Mouse (Mus musculus) mouse embryonic stem cell (cell line): ENCODE results near the gene Mef2c.

Source experiments
- in situ Hi-C, 2 experiments: fragments of 300-500 bp; cut with MboI; formaldehyde crosslinking; loops; 1 replicate in 1 of 2; 3 replicates in 1 of 2; pipeline ENCODE4 v1.14.3; 2019 to 2020; ENCODE audit warnings: low sequenced_read_pairs in 2 of 2, low pct_unique_long_range_greater_than_20kb in 1 of 2, mixed read lengths in 1 of 2; ENCODE audit not compliant: unreplicated experiment in 1 of 2

Mef2c gene

DNA sequence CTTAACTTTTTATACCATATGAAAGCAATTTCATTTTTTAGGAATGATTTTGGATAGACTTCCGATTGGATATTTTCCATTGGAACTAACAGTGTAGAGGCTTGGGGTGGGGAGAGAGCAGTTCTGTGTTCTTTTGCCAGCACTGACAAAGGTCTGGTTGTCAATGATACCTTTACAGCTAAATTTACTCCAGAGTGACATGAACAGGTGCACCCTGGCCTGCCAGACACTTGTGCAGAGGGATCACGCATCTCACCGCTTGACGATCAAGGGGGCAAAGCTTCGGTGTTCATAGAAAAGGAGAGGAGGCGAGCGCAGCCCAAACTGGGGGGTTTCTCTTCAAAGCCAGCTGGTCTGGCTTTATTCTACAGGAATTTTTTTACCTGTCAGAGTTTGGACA lies at the start of gene Mef2c:
TSS of gene Mef2c (plus strand) at position 116 of the 400 bp plus-strand sequence.
- in situ Hi-C loops, result no loop called here

DNA sequence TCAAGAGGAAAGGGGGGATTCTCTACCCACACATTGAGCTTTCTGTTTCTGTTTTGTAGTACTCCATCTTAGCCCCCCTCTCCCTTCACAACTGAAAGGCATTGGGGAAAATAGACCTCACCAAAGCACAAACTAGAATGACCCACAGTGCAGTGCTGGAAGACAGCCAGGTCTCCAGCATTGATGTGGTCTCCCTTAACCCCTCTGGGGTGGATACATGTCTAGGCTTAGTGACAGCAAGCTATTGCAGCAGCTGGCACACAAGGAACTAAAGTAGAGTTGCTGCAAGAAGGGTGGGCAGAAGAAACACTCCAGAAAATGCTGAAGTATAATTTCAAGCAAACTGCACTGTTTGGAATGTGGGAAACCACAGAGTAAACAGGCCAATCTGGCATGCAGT lies 45.1 kb upstream of the Mef2c start:
- in situ Hi-C loops, result no loop called here

DNA sequence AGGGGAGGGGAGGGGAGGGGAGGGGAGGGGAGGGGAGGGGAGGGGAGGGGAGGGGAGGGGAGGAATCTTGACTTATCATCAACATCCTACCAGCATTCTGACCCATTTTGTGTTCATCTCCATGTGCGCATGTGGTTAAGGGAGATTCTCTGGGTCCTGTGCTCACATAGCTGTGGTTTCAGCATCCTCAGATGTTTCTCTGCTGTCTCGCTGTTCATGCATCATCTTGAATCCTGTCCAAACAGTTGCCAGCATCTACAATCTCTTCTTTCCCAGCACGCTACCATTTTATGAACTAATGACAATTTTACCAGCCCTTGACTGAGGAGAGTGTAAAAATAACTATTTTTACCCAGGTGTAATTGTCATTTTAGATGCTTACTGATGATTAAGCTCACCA lies 44.2 kb upstream of the Mef2c start:
- in situ Hi-C loops, result no loop called here

DNA sequence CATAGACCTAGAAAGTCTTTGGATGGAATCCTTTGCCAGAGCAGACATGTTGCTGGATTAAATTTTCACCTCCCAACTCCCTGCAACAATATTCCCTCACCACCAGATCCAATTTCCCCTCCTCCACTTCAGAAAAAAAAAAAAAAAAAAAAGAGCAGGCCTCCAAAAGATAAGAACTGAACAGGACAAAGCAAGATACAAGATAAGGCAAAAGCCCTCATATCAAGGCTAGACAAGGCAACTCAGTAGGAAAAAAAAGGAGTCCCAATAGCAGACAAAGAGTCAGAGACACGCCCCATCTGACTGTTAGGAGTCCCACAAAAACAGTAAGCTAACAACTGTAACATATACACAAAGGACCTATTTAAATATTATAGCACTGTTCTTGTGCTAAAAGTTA lies 43.2 kb upstream of the Mef2c start:
- in situ Hi-C loops, result no loop called here

DNA sequence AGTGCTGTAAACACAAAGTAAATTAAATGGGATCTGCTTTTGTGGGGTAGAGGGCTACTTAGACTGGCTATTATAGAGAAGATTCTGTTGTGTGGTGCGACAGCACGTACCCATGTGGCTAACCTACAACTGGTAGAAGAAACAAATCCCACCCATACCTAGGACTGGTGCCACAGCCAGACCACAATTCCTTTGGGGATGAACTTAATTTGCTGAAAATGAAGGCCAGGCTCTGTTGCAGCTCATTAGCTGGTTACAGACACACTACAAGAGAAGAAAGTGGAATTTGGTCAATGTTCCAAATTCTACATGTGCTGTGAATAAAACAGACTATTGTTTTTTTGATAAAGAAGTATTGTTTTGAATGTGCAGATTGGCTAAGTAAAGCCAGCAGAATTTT lies 42.3 kb upstream of the Mef2c start:
- in situ Hi-C loops, result no loop called here

DNA sequence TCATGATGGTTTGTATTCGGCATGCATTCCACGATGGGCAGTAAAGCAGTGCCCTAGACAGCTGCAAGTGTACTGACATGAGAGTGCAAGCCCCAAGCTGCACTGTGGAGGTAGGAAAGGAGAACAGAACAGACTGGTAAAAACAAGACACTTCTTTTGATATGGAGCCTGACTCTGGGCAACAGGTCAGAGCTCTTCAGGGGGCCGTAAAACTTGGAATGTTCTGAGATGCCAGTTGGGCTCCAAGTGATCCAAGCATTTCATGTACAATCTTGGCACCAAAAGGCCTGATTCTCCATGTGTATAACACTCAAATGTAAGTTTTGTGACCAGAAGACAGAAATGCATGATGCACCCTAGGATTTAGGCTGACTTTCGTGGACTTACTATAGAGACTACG lies 37.1 kb upstream of the Mef2c start:
- in situ Hi-C loops, result no loop called here

DNA sequence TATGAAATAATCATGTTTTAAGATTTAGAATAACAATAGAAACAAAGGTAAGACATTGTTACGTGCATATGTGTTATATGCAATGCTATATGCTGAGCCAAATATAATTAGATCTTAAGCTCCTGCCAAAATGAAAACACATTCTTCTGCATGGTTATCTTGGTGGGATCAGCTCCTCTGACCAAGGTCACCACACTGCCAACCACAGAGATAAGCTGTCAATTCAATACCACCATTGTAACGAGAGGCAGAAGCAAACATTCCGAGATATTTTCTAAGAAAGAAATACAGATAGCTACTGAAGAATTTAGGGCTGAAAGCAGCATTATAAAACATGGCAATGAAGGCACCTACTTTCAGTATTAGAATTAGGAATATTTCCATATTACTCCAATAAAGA lies 35.0 kb upstream of the Mef2c start:
- in situ Hi-C loops, result no loop called here

DNA sequence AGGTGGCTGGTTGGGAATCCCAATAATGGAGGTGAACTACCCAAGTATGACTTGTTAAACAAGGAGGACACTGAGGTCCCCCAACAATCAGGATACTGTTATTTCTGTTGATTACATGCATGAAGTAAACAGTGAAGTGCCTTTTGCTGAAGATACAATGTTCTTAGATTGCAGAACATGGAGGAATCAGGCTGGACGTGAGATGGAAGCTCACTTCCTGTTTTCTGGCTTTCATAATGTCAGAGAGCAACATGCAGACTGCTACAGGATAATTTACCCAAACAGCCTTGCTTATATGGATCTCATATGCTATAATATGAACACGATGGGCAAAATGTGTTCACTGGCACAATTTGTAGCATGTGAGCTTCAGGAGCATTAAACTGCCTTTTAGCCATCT lies 30.1 kb upstream of the Mef2c start:
- in situ Hi-C loops, result no loop called here

DNA sequence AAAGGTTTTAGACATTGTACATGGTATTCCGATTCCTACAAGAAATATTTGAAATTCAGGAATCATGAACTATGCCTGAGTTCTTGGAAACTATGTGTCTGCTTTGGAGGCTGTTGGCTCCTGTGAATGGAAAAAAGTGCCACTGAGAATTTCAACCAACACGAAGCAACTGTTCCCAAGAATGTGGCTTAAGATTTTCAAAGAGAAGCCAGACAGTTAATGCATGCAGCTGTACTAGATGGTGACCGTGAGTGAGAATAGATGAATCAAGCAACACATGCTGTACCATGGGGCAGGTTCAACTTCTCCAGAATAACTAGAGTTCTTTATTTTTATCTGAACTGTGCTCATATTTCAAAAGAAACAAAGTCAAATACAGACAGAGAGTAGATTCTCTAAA lies 23.4 kb upstream of the Mef2c start:
- in situ Hi-C loops, result no loop called here

DNA sequence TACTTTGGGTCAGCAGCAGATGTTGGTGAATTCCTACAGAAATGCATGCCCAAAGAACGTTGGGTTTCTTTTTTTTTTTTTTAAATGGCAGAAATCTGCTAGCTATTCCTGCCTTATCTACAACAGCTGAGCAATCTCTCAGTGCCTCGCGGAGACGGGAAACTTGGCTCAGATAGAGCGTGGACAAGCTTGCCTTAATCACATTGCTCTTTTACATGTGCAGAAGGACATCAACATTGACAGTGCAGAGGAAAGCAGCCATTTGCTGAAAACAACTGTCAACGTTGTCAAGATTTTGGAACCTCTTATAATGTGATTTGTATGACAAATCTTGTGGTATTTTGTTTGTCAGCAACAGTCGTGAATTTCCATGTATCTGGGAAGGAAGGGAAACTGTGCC lies 22.5 kb upstream of the Mef2c start:
- in situ Hi-C loops, result no loop called here

DNA sequence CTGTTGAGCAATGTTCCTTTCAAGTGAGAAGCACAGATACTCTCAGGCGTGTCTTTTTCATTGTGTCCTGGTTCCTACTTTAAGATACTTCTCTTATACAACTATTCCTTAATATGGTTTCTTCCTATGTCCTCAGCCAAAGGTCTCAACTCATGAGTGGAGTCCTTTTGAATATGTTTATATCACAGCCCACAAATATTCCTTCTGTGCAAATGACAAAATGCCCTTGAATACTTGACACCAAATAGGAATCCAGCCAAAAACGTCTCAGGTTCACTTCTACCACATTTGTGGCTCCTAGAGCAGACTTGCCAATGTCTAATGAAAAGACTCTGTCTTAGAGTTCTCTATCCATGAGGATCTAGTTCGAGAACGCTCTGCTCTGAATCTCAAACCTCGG lies 21.7 kb upstream of the Mef2c start:
- in situ Hi-C loops, result no loop called here

DNA sequence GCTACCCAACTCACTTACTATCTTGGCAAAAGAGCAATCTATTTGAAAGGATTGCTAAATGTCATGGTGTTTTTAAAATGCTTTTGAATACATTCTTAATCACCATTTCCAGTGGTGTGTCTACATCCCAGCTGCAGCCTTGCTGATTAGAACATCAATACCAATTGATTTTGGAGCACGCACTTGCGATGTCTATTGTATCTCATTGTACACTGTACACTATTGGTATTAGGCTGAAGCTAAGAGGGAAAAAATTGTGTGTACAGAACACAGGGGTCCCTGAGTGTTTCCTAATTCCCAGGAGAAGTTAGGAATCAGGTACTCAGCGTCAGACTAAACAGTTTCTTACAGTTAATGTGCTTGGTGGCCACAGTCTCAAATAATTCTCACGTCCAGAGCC lies 19.6 kb upstream of the Mef2c start:
- in situ Hi-C loops, result no loop called here

DNA sequence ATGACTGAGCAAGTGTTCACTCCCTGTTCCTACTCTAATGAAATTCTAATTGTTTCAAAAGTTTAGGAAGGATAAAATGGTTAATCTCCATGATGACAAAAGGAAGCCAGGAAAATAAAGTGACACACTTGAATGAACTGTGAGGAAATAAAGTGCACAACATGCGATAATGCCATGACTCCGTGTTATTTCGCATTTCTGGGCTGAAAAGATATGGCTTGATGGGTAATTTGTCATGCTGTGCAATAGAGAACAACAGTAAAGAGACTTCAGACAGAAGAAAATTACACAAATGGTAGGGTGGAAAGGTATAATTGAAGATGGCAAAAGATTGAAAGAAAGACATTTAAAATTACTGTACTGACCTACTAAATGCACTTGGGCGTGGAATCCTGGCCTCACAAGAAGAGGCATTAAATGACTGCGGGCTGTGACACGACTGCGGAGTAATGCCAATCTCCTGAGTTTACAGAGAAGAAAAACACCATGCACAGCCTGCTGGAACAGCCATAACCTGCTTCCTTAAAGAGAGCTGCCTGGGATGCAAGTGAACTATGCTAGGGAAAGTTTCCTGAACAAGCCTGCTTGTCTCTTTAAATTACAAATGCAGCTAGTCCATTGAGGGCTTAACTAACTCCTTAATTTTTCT lies 19.0 kb upstream of the Mef2c start:
- in situ Hi-C loops, result no loop called here

DNA sequence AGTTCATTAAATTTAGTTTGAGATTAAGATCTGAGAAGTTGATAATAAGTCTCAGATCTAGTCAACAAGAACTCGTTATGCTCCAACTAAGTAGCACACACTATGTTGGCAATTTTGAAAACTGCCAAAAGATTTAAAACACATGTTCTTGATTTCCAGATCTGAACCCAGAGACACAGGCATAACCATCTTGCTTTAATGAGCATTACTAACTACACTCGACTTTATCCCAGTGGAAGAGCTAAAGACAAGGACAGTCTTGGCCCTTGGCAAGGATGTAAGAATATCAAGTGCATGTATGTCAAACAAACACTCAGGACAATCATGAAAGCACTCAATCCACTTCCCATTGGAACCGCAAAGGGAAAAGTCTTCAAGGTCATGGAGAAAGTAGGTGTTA lies 11.8 kb upstream of the Mef2c start:
- in situ Hi-C loops, result no loop called here

DNA sequence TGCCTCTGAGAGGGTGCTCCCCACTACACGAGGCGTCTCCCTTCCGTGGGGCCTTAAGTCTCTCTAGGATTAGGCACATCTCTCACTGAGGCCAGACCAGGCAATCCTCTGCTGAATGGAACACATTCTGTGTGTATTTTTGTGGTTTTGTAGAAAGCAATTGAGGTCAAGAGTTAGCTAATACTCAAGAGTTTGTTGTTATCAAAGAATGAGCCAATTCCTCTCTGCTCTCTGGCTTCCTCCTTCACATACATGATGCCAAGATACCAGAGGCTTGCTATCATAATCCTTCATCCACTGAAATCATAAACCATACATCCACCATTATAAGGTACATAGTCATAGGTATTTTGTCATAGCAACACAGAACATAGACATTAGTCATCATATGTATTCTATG lies 6.1 kb upstream of the Mef2c start:
- in situ Hi-C loops, result no loop called here

DNA sequence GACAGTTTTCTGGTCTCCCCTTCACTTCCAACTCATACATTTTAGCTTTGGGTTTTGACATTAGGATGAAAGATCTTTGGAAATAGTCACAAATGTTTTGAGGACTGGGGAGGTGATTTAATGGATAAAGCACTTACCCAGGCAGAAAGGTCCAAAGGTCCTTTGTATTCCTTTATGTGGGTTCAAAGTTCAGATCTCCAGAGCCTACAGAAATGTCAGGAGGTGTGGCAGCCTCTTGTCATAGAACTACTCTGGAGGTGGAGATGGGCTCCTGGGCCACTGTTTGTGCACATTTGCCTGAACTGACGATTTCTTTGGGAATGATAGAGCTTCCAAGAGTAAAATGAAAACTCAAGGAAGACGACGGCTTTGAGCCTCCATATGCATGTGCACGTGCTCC lies 4.3 kb upstream of the Mef2c start:
- in situ Hi-C loops, result no loop called here

DNA sequence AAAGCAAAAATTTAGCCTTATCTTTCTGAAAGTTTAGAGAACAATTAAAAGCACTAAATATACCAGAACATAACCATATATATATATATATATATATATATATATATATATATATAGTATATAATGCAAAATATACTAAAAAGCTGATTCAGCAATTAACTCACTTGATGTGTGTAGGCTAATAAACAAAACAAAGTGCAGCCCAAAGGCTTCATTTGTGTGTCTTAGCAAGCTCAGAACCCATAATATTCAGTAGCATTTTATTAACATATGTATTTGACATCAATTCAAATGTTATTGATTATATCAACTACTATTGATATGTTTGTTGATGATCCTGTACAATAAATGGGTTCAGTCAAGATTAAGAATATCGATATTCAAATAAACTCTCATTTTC lies 3.9 kb downstream of the Mef2c start:
- in situ Hi-C loops, result no loop called here

DNA sequence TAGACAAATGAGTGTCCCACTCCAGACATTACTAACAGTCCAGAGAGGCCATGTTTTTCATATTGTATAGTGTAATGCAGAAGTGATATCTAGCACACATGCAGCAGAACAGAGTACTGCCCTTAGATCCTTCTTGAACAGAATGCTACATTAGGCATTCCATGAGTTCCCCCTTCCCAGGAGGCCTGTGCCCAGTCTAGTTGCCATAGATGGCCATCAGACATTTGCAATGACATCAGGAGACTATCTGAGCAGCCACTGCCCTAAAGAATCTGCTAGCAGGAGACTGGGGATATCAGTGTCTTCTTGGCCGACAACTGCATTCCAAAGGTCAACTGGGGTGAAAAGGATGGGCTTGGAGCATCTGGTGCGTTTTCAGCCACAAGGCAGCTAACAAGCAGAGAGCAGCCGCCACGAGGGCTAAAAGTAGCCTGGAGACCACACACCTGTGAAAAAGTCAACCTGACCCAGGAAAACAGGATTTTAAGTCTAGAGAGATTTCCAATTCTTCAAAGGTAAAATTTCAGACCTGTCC lies 11.2 kb downstream of the Mef2c start:
- in situ Hi-C loops, result no loop called here

DNA sequence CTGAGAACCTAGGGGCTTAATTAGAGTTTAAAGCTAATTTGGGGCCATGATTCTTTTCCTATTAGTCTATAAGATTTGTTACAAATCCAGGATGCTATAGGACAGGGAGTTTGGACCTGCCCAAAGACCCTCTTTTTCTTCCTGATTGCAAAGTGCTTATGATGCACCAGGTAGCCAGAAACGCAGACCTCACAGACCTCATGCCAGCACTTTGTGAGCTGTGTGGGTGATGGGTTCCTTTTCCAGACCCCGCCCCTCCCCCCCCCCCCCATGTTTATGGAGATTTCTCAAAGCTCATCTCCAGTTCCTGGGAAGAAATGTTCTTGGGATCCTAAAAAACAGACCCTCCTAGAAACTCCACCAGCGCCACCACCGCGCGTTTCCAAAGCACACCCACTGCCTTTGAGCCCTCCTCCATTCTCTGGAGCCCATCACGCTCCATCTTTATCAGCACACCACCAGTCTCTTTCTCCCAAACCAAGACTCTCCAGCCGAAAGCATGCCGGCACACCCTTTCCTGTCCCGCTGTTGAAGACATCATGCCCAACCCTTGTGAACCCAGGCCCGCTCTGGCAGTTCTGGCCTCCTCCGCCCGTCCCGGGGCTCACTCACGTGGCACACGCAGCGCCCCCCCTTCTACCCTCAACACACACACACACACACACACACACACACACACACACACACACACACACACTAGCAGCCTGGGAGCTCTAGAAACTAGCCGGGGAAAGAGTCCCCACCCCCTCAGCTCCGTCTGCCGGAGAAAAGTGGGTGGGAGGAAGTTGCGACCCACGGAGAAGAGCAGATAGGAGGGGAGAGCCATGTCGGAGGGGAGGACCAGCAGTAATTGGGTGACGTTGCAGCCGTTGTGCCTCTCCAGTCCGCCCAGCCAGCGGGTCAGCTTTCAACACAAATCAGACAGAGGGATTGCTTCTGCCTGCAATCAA lies 14.1 kb downstream of the Mef2c start:
- in situ Hi-C loops, result no loop called here

DNA sequence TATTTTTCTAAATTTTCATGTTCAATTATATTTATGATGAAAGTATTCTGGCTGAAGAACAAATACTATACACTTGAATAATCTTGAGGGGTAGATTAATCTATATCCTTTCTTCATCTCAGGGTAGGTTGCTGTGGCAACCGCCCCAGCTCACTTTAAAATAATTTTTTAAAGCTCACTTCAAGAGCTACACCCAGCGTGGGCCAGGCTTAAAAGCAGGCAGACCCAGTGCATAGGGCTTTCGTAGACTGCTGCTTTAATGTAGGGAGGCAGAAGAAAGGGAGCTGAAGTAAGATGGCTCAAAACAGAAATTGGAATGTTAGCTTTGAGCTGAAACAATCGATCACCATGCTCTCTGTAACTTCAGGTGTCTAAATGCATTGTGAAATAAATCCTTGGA lies 17.0 kb downstream of the Mef2c start:
- in situ Hi-C loops, result no loop called here
